Mouse (Mus musculus) spleen, adult 12 weeks (tissue): ENCODE data around the gene Vav3.
"Not testable (repeated sequence)": the region's sequence is repeated elsewhere in the genome, so short reads cannot be mapped to it uniquely, and the experiment has no call there.

Experiments
- DNase-seq: peaks from one replicate; pipeline ENCODE4 v3.0.0; 2022; ENCODE audit warnings: low spot score

The Vav3 gene

GRCm38 (mm10) chr3:109444077-109444476 lies 103.6 kb downstream of the Vav3 start:
- DNase-seq, result no peak

GRCm38 (mm10) chr3:109446903-109447302 lies 106.5 kb downstream of the Vav3 start:
- DNase-seq, result no peak

GRCm38 (mm10) chr3:109448249-109448648 lies 107.8 kb downstream of the Vav3 start:
- not testable (repeated sequence) for DNase-seq

- no peak for DNase-seq
Observed at GRCm38 (mm10) chr3:109451966-109452365, 111.5 kb downstream of the Vav3 start.

GRCm38 (mm10) chr3:109454633-109455032 lies 114.2 kb downstream of the Vav3 start:
- no peak for DNase-seq

- no peak for DNase-seq
Observed at GRCm38 (mm10) chr3:109456340-109456739, 115.9 kb downstream of the Vav3 start.

GRCm38 (mm10) chr3:109463684-109464083 lies 123.2 kb downstream of the Vav3 start:
- no peak for DNase-seq

- no peak for DNase-seq
Observed at GRCm38 (mm10) chr3:109464600-109464999, 124.1 kb downstream of the Vav3 start.

- DNase-seq, result no peak
Observed at GRCm38 (mm10) chr3:109466541-109466940, 126.1 kb downstream of the Vav3 start.

GRCm38 (mm10) chr3:109467288-109467687 lies 126.8 kb downstream of the Vav3 start:
- no peak for DNase-seq

GRCm38 (mm10) chr3:109469465-109469864 lies 129.0 kb downstream of the Vav3 start:
- no peak for DNase-seq

- DNase-seq, result no peak
Observed at GRCm38 (mm10) chr3:109470651-109471255, 130.3 kb downstream of the Vav3 start.

GRCm38 (mm10) chr3:109476521-109476920 lies 136.1 kb downstream of the Vav3 start:
- no peak for DNase-seq

GRCm38 (mm10) chr3:109478297-109478696 lies 137.8 kb downstream of the Vav3 start:
- no peak for DNase-seq

GRCm38 (mm10) chr3:109480625-109481024 lies 140.2 kb downstream of the Vav3 start:
- no peak for DNase-seq

- no peak for DNase-seq
Observed at GRCm38 (mm10) chr3:109486786-109487185, 146.3 kb downstream of the Vav3 start.

- no peak for DNase-seq
Observed at GRCm38 (mm10) chr3:109487823-109488222, 147.4 kb downstream of the Vav3 start.

- DNase-seq, result no peak
Observed at GRCm38 (mm10) chr3:109488750-109489171, 148.3 kb downstream of the Vav3 start.

- DNase-seq, result no peak
Observed at GRCm38 (mm10) chr3:109490561-109491296, 150.3 kb downstream of the Vav3 start.

GRCm38 (mm10) chr3:109491568-109491967 lies 151.1 kb downstream of the Vav3 start:
- peak; percentile 9 for DNase-seq

GRCm38 (mm10) chr3:109496461-109496860 lies 156.0 kb downstream of the Vav3 start:
- DNase-seq, result no peak

GRCm38 (mm10) chr3:109497074-109497473 lies 156.6 kb downstream of the Vav3 start:
- DNase-seq, result no peak

GRCm38 (mm10) chr3:109499861-109500456 lies 159.5 kb downstream of the Vav3 start:
- no peak for DNase-seq
